Mouse (Mus musculus) v-Abl transformed pro-B cells (cell line): ENCODE measurements around the gene 1810049J17Rik.

Source experiments
- in situ Hi-C, 2 experiments: fragments of 400-800 bp; cut with MboI; formaldehyde crosslinking; loops; one replicate each; pipeline ENCODE4 v1.15.1; 2025; ENCODE audit not compliant: unreplicated experiment in 2 of 2

The 1810049J17Rik gene

DNA sequence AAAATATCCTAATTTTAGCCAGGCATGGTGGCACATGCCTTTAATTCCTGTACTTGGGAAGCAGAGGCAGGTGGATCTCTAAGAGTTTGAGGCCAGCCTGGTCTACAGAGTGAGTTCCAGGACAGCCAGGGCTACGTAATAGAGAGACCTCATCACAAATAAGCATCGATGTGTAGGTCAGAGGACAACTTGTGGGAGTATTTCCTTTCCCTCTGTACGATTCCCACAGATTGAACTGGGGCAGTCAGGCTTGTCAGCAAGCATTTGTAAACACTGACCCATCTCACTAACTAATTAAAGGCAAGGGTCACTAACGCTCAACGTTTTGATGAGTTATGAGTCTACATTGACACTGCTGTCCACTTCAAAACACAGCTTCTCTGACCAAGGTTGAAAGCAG lies 7.1 kb downstream of the 1810049J17Rik start:
- in situ Hi-C loops: no loop called here

GRCm38 (mm10) chr15:12313255-12313654 lies 8.4 kb downstream of the 1810049J17Rik start:
- in situ Hi-C loops: no loop called here

DNA sequence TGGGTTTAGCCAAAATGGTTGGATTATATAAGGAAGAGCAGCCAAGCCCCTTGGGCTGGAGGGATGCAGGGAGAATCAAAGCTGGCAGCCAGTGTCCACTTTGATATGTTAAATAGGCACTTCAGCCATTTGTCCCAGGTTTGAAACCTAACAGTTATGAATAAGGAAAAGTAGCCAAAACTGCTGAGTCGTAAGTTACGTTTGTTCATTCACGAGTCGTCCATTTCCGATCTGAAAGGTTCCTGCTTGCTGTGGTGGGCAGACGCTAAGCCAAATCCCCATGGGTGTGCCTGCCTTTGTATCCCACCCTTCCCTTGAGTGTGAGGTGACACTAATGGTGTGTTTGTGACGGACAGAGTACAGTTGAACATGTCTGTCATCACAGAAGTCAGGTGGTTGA lies 10.2 kb downstream of the 1810049J17Rik start:
- in situ Hi-C loops: no loop called here

- in situ Hi-C loops: no loop called here
These were observed 11.0 kb downstream of the 1810049J17Rik start for GRCm38 (mm10) chr15:12310676-12311075.

DNA sequence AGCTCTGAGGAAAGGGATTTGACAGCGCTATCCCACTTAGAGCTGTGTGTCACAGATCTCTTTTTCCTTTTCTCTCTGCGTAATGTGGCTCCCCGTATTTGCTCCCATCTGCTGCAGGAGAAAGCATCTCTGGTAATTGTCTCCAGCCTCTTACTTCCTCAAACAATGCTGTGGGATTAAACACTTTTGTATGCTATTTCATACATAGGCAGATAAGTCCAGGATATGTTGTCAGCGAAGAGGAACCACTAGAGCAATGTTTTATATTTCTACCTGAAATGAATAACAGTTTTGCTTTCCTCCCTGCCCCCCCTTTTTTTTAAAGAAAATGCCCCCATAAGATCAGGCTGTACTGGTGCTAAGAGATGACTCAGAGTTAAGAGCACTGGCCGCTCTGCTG lies 13.2 kb downstream of the 1810049J17Rik start:
- in situ Hi-C loops: no loop called here

DNA sequence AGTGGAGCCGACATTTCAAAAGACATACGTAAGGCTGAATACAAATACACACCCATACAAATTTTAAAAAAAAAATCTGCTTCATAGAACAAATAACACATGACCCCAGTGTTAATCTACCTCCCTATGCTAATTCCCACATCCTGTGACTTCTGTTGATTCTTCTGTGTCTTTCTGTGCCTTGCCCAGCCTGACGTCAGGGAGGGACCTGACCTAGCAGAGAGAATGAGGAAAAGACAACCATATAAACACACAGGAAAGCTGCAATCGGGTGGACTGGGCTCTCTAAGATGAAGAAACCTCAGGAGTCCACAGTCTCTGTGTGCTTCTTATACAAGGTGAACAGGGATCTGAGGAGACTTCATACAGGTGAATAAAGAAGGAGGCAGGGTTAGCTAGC lies 14.6 kb downstream of the 1810049J17Rik start:
- in situ Hi-C loops: no loop called here

GRCm38 (mm10) chr15:12306188-12307071 lies 15.3 kb downstream of the 1810049J17Rik start:
- in situ Hi-C loops: no loop called here

- in situ Hi-C loops: no loop called here
These were observed 19.9 kb downstream of the 1810049J17Rik start for GRCm38 (mm10) chr15:12301771-12302170.

DNA sequence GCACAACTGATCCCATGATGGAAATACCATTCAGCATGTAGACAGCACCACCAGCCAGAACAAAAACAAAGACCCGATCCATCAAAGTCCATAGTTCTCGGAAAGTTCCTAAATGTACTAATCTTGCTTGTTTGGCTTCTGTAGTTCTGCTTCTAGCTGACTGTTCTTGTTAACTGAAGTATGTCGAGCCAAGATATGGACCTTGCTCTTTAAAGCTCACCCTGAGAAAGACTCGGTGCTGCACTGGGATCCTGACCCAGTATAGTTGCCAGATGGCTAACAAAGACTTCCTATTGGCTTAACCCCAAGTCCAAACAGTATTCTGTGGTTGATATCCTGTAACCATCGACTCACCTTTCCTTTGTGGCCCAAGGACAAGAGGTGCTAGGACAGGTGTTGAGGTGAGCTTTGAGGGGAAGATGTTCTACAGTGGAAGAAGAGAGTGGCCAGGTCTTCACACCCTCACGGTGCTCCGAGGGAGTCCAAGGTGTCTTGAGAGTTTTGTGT lies 23.4 kb downstream of the 1810049J17Rik start:
- in situ Hi-C loops: loop anchor here in 1 of 2 experiments (25.0 kb wide), 2 partner anchors 711 to 886 kb away; no protein-coding TSS in a partner anchor

- in situ Hi-C loops: loop anchor here in 1 of 2 experiments (25.0 kb wide), 2 partner anchors 709 to 884 kb away; no protein-coding TSS in a partner anchor
These were observed 25.5 kb downstream of the 1810049J17Rik start for GRCm38 (mm10) chr15:12296228-12296627.

DNA sequence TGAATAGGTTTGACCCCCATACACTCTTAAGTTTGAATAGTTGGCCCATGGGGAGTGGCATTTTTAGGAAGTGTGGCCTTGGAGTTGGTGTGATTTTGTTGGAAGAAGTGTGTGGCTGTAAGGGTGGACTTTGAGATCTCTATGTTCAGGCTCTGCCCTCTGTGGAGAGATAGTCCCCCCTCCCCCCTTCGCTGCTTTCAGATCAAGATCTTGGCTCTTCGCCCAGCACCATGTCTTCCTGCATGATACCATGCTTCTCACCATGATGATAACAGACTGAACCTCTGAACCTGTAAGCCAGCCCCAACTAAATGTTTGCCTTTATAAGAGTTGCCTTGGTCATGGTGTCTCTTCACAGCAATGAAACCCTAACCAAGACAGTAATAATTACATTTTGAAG lies 29.9 kb downstream of the 1810049J17Rik start:
- in situ Hi-C loops: loop anchor here in 1 of 2 experiments (25.0 kb wide), 2 partner anchors 704 to 879 kb away; no protein-coding TSS in a partner anchor

DNA sequence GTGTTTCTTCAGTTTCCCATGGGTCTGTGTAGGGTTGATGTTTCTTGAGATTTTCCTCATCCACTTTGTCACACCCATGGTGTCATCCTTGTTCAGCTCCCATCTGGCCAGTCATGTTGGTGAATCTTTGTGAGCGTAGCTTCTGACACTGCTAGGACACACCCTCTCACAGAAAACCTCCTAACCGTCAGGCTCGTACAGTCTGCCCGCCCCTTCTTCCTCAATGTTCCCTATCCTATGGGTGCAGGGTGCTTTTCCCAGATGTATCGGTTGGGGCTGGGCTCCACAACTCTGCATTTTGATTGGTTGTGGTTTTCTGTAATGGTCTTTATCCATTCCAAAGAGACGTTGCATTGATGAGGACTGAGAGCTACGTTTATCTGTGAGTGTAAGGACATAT lies 31.4 kb downstream of the 1810049J17Rik start:
- in situ Hi-C loops: loop anchor here in 1 of 2 experiments (25.0 kb wide), 2 partner anchors 703 to 878 kb away; no protein-coding TSS in a partner anchor

- in situ Hi-C loops: loop anchor here in 1 of 2 experiments (25.0 kb wide), 2 partner anchors 698 to 873 kb away; no protein-coding TSS in a partner anchor
These were observed 36.2 kb downstream of the 1810049J17Rik start for GRCm38 (mm10) chr15:12285535-12285809.

- in situ Hi-C loops: loop anchor here in 1 of 2 experiments (25.0 kb wide), 2 partner anchors 698 to 873 kb away; no protein-coding TSS in a partner anchor
These were observed 36.7 kb downstream of the 1810049J17Rik start for GRCm38 (mm10) chr15:12284794-12285534.

GRCm38 (mm10) chr15:12279816-12280215 lies 41.9 kb downstream of the 1810049J17Rik start:
- in situ Hi-C loops: loop anchor here in 1 of 2 experiments (10.0 to 25.0 kb wide), 3 partner anchors 185 to 868 kb away; no protein-coding TSS in a partner anchor

DNA sequence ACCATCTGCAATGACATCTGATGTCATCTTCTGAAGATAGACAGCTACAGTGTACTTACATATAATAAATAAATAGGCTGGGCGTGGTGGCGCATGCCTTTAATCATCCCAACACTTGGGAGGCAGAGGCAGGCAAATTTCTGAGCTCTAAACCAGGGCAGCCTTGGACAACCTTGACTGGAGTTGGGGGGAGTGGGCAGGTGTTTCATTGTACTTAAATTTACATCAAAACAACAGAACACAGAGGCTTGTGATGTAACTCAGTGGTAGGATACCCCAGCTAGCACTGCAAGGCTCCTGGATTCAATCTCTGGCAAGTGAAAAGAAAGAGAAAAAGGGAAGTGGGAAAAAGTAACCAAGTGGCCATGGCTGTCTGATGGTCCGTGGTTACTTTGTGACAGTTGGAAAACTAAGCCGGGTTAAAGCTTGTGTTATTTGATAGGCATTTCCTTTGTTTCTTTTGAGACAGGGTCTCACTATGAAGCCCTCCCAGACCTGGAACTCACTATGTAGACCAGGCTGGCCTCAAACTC lies 46.5 kb downstream of the 1810049J17Rik start:
- in situ Hi-C loops: loop anchor here in 1 of 2 experiments (10.0 to 25.0 kb wide), 3 partner anchors 180 to 863 kb away; no protein-coding TSS in a partner anchor

DNA sequence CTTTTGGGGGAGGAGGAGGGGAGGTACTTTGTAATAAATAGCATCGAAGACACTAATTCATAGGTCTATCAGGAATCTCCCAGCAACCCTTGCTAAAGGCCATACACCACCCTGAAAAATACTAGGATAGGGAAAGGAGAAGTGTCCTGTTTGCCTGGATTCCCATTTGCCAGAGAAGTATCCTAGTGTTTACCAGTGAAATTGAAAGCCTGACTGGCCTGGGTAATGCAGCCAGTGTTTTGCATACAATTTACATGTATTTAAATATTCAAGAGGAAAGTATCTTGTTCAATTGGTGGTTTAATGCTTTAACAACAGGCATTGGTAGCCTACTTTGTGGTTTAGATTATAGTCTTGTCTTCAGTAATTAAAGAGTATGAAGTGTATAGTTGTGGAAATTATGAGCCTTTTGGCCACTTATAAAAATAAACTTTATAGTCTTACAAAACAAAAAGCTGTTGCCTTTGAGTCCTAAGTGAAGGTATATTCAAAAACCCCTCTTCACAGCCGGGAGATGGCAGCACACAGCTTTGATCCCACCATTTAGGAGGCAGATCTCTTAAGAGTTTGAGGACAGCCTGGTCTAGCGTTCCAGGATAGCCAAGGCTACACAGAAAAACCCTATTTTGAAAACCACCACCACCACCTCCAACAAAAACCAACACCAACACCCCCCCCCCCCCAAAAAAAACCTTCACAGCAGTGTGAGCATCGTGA lies 47.5 kb downstream of the 1810049J17Rik start:
- in situ Hi-C loops: loop anchor here in 1 of 2 experiments (10.0 to 25.0 kb wide), 2 partner anchors 179 to 1237 kb away; partner anchors contain the start of gene Rxfp3

- in situ Hi-C loops: loop anchor here in 1 of 2 experiments (10.0 to 25.0 kb wide), 2 partner anchors 179 to 1236 kb away; partner anchors contain the start of gene Rxfp3
These were observed 48.2 kb downstream of the 1810049J17Rik start for GRCm38 (mm10) chr15:12273325-12274052.
